Mouse (Mus musculus): ENCODE results near the gene Smok3c.

- TF ChIP-seq CTCF (conservative IDR thresholded peaks at IDR 0.05 in 1 of 2, IDR thresholded peaks at IDR 0.05 in 1 of 2; ENCODE audit: low read depth in 2 of 2, low read length in 2 of 2), result no peak
- TF ChIP-seq POLR2A (IDR thresholded peaks at IDR 0.05; ENCODE audit: low read depth, low read length), result no peak
- TF ChIP-seq MAZ (IDR thresholded peaks at IDR 0.05; ENCODE audit: low read depth, low read length), result no peak
Observed at GRCm38 (mm10) chr5:138092771-138093170, 39.8 kb downstream of the Smok3c start.
